Mouse (Mus musculus): ENCODE results near the gene Polr2i. TPM values are rescaled to one million over a fixed set of nuclear protein-coding genes. Genes with fewer than 3 reads are reported as not detected.

Gene Polr2i
- polyA plus RNA-seq, 1 experiment from 2014 or later = 149 TPM

DNA sequence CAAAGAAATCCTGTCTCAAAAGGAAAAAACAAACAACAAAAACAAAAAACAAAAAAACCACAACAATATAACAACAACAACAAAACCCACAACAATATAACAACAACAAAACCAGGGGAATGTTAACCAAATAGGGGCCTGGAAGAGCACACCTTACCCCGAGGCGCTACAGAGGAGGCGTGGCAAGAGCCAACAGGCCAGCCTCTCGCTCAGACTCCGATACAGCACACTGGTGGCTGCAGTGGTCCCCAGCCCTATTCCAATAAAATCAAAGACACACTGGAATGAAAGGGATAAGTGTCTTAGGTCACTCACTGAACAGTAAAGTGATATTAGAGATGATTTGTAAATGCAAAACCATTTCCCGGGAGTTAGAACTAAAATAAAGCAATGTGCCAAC is 47.8 kb downstream of the Polr2i start:
- H3K36me3 ChIP-seq = no peaks in the 10 kb centered on the region
- peak overlapping the region; percentile 63 for H3K4me3 ChIP-seq
- under 1% methylated on average over 6 of the region's 6 CpGs for WGBS
- ATAC-seq (ENCODE audit: low FRiP score) = no peak
- H3K4me2 ChIP-seq (replicated peaks) = peak overlapping the region; percentile 93
- H3K9me3 ChIP-seq (replicated peaks) = no peaks in the 10 kb centered on the region
- no peak overlapping the region; the same call in 1 of the 2 replicates for H3K27ac ChIP-seq
- peak overlapping the region; percentile 62; the same call in 1 of the 2 replicates for H3K9ac ChIP-seq
- no peaks in the 10 kb centered on the region for H3K27me3 ChIP-seq
- peaks cover 8% of the 10 kb centered on the region for H3K4me1 ChIP-seq

- Histone ChIP-seq H3K36me3 (no peaks in the 10 kb centered on the region), H3K4me1 (peaks cover 8% of the 10 kb centered on the region), H3K27ac (peak within 1 kb of the TSS; percentile 95), H3K9ac (peak within 1 kb of the TSS; percentile 62), H3K27me3 (no peaks in the 10 kb centered on the region), H3K4me3 (peak within 1 kb of the TSS; percentile 63), H3K4me2 (replicated peaks) (peak within 1 kb of the TSS; percentile 93), H3K9me3 (replicated peaks) (no peaks in the 10 kb centered on the region)
- ATAC-seq (ENCODE audit: low FRiP score) = peak; percentile 97
- WGBS = under 1% methylated on average over 47 of the region's 49 CpGs
These were observed 48.4 kb downstream of the Polr2i start, which contains the start of the genes Thap8 and Wdr62 for GRCm38 (mm10) chr7:30279951-30280669. Gene Thap8, plus strand, starts transcription at chr7:30280094. Gene Wdr62, minus strand, starts transcription at chr7:30280419.

DNA sequence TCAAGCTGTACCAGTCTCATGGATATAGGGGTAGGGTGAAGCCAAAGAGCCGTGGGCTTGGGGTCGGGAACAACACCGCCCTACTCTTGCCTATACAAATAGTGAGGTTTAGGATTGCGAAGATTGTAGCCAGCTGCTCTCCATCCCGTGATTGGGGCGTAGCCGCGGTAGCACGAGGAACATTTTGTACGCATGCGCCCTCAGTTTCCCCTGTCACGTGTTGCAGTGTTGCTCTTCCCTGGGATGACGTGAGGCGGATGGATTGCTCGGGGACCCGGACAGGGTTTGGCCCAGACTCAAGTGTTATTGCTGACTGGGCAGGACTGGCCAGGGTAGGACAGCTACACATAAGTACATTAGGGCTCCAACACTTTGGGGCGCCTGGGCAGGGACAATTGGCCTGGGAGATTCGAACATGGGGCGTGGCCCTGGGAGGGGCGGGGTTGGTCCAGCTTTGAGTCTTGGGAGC is 49.0 kb downstream of the Polr2i start:
- Histone ChIP-seq H3K9me3 (replicated peaks) (no peaks in the 10 kb centered on the region), H3K4me3 (peak overlapping the region; percentile 63), H3K27ac (peak overlapping the region; percentile 95), H3K4me2 (replicated peaks) (peak overlapping the region; percentile 93), H3K4me1 (peaks cover 8% of the 10 kb centered on the region), H3K36me3 (no peaks in the 10 kb centered on the region), H3K27me3 (no peaks in the 10 kb centered on the region), H3K9ac (peak overlapping the region; percentile 49)
- WGBS = under 1% methylated on average over 20 of the region's 20 CpGs
- ATAC-seq (ENCODE audit: low FRiP score) = peak; percentile 87

- no peak overlapping the region for H3K9ac ChIP-seq
- H3K27me3 ChIP-seq = no peaks in the 10 kb centered on the region
- no peak overlapping the region for H3K4me2 ChIP-seq (replicated peaks)
- no peak overlapping the region for H3K27ac ChIP-seq
- no peaks in the 10 kb centered on the region for H3K36me3 ChIP-seq
- peaks cover 8% of the 10 kb centered on the region for H3K4me1 ChIP-seq
- ATAC-seq (ENCODE audit: low FRiP score) = no peak
- no peaks in the 10 kb centered on the region for H3K9me3 ChIP-seq (replicated peaks)
- 73% methylated on average over 4 of the region's 4 CpGs for WGBS
- no peak overlapping the region for H3K4me3 ChIP-seq
These were observed 49.8 kb downstream of the Polr2i start for GRCm38 (mm10) chr7:30281522-30281921.

DNA sequence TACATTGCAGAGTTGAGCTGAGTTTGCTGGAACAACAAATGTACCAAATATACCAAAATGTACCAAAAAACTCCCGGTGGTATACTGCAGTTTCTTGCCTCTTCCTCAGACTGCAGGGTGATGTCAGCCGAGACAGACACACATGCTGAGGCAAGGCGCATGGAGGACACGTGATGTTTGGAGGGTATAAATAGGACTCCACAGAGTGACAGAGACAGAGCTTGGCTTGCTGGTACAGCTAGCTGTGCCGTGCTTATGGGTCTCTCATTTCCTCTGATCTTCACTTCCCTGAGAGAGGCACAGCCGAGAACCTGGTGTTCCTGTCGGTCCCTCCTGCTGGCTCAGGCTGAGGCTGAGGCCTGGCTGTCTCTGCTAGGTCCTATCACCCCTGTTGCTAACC is 51.0 kb downstream of the Polr2i start:
- Histone ChIP-seq H3K36me3 (no peaks in the 10 kb centered on the region), H3K9me3 (replicated peaks) (no peaks in the 10 kb centered on the region), H3K27ac (no peak overlapping the region), H3K4me1 (peaks cover 8% of the 10 kb centered on the region), H3K4me3 (no peak overlapping the region), H3K27me3 (no peaks in the 10 kb centered on the region), H3K4me2 (replicated peaks) (no peak overlapping the region), H3K9ac (no peak overlapping the region)
- 81% methylated on average over 7 of the region's 7 CpGs for WGBS
- ATAC-seq (ENCODE audit: low FRiP score) = no peak

Other genes with a start within 250 kb of the Polr2i start
- gene Zfp568, start 248.0 kb upstream of the Polr2i start, polyA plus RNA-seq (2016; fragmentation: Nextera tagmentation; extraction: Ambion mirVana) = 13.2 and 14.9 TPM in 2 replicates
- 7.1 and 7.2 TPM in 2 replicates for gene Zfp14, start 180.6 kb upstream of the Polr2i start, polyA plus RNA-seq (2016; fragmentation: Nextera tagmentation; extraction: Ambion mirVana)
- 9.8 and 10.1 TPM in 2 replicates for gene Zfp82, start 159.0 kb upstream of the Polr2i start, polyA plus RNA-seq (2016; fragmentation: Nextera tagmentation; extraction: Ambion mirVana)
- 0.80 and 0.82 TPM in 2 replicates for gene Gm26920, start 141.5 kb upstream of the Polr2i start, polyA plus RNA-seq (2016; fragmentation: Nextera tagmentation; extraction: Ambion mirVana)
- 13.7 and 16.2 TPM in 2 replicates for gene Zfp566, start 141.4 kb upstream of the Polr2i start, polyA plus RNA-seq (2016; fragmentation: Nextera tagmentation; extraction: Ambion mirVana)
- 121 and 126 TPM in 2 replicates for gene Zfp260, start 137.2 kb upstream of the Polr2i start, polyA plus RNA-seq (2016; fragmentation: Nextera tagmentation; extraction: Ambion mirVana)
- gene Zfp382, start 110.0 kb upstream of the Polr2i start, polyA plus RNA-seq (2016; fragmentation: Nextera tagmentation; extraction: Ambion mirVana) = 14.0 and 14.6 TPM in 2 replicates
- gene Zfp146, start 62.2 kb upstream of the Polr2i start, polyA plus RNA-seq (2016; fragmentation: Nextera tagmentation; extraction: Ambion mirVana) = 17.6 and 20.2 TPM in 2 replicates
- 3.5 and 3.6 TPM in 2 replicates for gene Cox7a1, start 47.8 kb upstream of the Polr2i start, polyA plus RNA-seq (2016; fragmentation: Nextera tagmentation; extraction: Ambion mirVana)
- gene Capns1, start 33.1 kb upstream of the Polr2i start, polyA plus RNA-seq (2016; fragmentation: Nextera tagmentation; extraction: Ambion mirVana) = 78.0 and 80.0 TPM in 2 replicates
- 272 and 275 TPM in 2 replicates for gene Tbcb, start 324 bp downstream of the Polr2i start, polyA plus RNA-seq (2016; fragmentation: Nextera tagmentation; extraction: Ambion mirVana)
- gene Ovol3, start 3.8 kb downstream of the Polr2i start, polyA plus RNA-seq (2016; fragmentation: Nextera tagmentation; extraction: Ambion mirVana) = not detected in 2 replicates
- 0.48 and 0.77 TPM in 2 replicates for gene Thap8, start 48.1 kb downstream of the Polr2i start, polyA plus RNA-seq (2016; fragmentation: Nextera tagmentation; extraction: Ambion mirVana)
- gene Wdr62, start 48.5 kb downstream of the Polr2i start, polyA plus RNA-seq (2016; fragmentation: Nextera tagmentation; extraction: Ambion mirVana) = 7.2 and 7.4 TPM in 2 replicates
- 74.8 and 88.1 TPM in 2 replicates for gene Clip3, start 59.8 kb downstream of the Polr2i start, polyA plus RNA-seq (2016; fragmentation: Nextera tagmentation; extraction: Ambion mirVana)
- gene Alkbh6, start 76.8 kb downstream of the Polr2i start, polyA plus RNA-seq (2016; fragmentation: Nextera tagmentation; extraction: Ambion mirVana) = 87.1 and 93.5 TPM in 2 replicates
- gene Syne4, start 82.9 kb downstream of the Polr2i start, polyA plus RNA-seq (2016; fragmentation: Nextera tagmentation; extraction: Ambion mirVana) = 36.9 and 39.2 TPM in 2 replicates
- 0.33 and 0.49 TPM in 2 replicates for gene E130208F15Rik, start 89.8 kb downstream of the Polr2i start, polyA plus RNA-seq (2016; fragmentation: Nextera tagmentation; extraction: Ambion mirVana)
- 22.3 and 23.4 TPM in 2 replicates for gene Sdhaf1, start 91.9 kb downstream of the Polr2i start, polyA plus RNA-seq (2016; fragmentation: Nextera tagmentation; extraction: Ambion mirVana)
- gene Lrfn3, start 130.8 kb downstream of the Polr2i start, polyA plus RNA-seq (2016; fragmentation: Nextera tagmentation; extraction: Ambion mirVana) = 9.3 and 10.1 TPM in 2 replicates
- gene Tyrobp, start 181.8 kb downstream of the Polr2i start, polyA plus RNA-seq (2016; fragmentation: Nextera tagmentation; extraction: Ambion mirVana) = 17.7 and 19.7 TPM in 2 replicates
- 0.57 and 0.86 TPM in 2 replicates for gene Hcst, start 187.9 kb downstream of the Polr2i start, polyA plus RNA-seq (2016; fragmentation: Nextera tagmentation; extraction: Ambion mirVana)
- 1.3 and 2.2 TPM in 2 replicates for gene Nfkbid, start 189.8 kb downstream of the Polr2i start, polyA plus RNA-seq (2016; fragmentation: Nextera tagmentation; extraction: Ambion mirVana)
- 348 and 365 TPM in 2 replicates for gene Aplp1, start 213.6 kb downstream of the Polr2i start, polyA plus RNA-seq (2016; fragmentation: Nextera tagmentation; extraction: Ambion mirVana)
- gene Kirrel2, start 225.7 kb downstream of the Polr2i start, polyA plus RNA-seq (2016; fragmentation: Nextera tagmentation; extraction: Ambion mirVana) = 16.1 and 23.9 TPM in 2 replicates
- 3.8 and 5.2 TPM in 2 replicates for gene Nphs1, start 226.4 kb downstream of the Polr2i start, polyA plus RNA-seq (2016; fragmentation: Nextera tagmentation; extraction: Ambion mirVana)

All from hindbrain, embryonic 12.5 days (tissue).